Mouse (Mus musculus): Measurements from ENCODE around the gene Ankfy1.
"Not testable (repeated sequence)": the region's sequence is repeated elsewhere in the genome, so short reads cannot be mapped to it uniquely, and the experiment has no call there.

The Ankfy1 gene

GRCm38 (mm10) chr11:72718161-72718560, 28.4 kb downstream of the Ankfy1 start:
- DNase-seq (ENCODE audit: low read depth in 1 of 2, low spot score in 2 of 2): no peak

GRCm38 (mm10) chr11:72723165-72723564, 33.4 kb downstream of the Ankfy1 start:
- DNase-seq (ENCODE audit: low read depth in 1 of 2, low spot score in 2 of 2): no peak

GRCm38 (mm10) chr11:72723871-72724270, 34.1 kb downstream of the Ankfy1 start:
- no peak for DNase-seq (ENCODE audit: low read depth in 1 of 2, low spot score in 2 of 2)

- no peak for DNase-seq (ENCODE audit: low read depth in 1 of 2, low spot score in 2 of 2)
These were observed 36.2 kb downstream of the Ankfy1 start for GRCm38 (mm10) chr11:72726023-72726422.

- DNase-seq (ENCODE audit: low read depth in 1 of 2, low spot score in 2 of 2): no peak
These were observed 43.9 kb downstream of the Ankfy1 start for GRCm38 (mm10) chr11:72733736-72734135.

GRCm38 (mm10) chr11:72734840-72735518, 45.2 kb downstream of the Ankfy1 start:
- no peak for DNase-seq (ENCODE audit: low read depth in 1 of 2, low spot score in 2 of 2)

GRCm38 (mm10) chr11:72735519-72735860, 45.7 kb downstream of the Ankfy1 start:
- no peak for DNase-seq (ENCODE audit: low read depth in 1 of 2, low spot score in 2 of 2)

GRCm38 (mm10) chr11:72736320-72736719, 46.5 kb downstream of the Ankfy1 start:
- DNase-seq (ENCODE audit: low read depth in 1 of 2, low spot score in 2 of 2): no peak

GRCm38 (mm10) chr11:72737517-72737916, 47.7 kb downstream of the Ankfy1 start:
- DNase-seq (ENCODE audit: low read depth in 1 of 2, low spot score in 2 of 2): not testable (repeated sequence)

- DNase-seq (ENCODE audit: low read depth in 1 of 2, low spot score in 2 of 2): no peak
These were observed 49.2 kb downstream of the Ankfy1 start for GRCm38 (mm10) chr11:72739048-72739447.

GRCm38 (mm10) chr11:72751956-72752355, 62.1 kb downstream of the Ankfy1 start:
- no peak for DNase-seq (ENCODE audit: low read depth in 1 of 2, low spot score in 2 of 2)

- DNase-seq (ENCODE audit: low read depth in 1 of 2, low spot score in 2 of 2): no peak
These were observed 68.5 kb downstream of the Ankfy1 start for GRCm38 (mm10) chr11:72758316-72758715.

GRCm38 (mm10) chr11:72759581-72759980, 69.8 kb downstream of the Ankfy1 start:
- no peak for DNase-seq (ENCODE audit: low read depth in 1 of 2, low spot score in 2 of 2)

- no peak for DNase-seq (ENCODE audit: low read depth in 1 of 2, low spot score in 2 of 2)
These were observed 71.0 kb downstream of the Ankfy1 start for GRCm38 (mm10) chr11:72760781-72761180.

- DNase-seq (ENCODE audit: low read depth in 1 of 2, low spot score in 2 of 2): no peak
These were observed 74.5 kb downstream of the Ankfy1 start for GRCm38 (mm10) chr11:72764270-72764669.

- no peak for DNase-seq (ENCODE audit: low read depth in 1 of 2, low spot score in 2 of 2)
These were observed 77.9 kb downstream of the Ankfy1 start for GRCm38 (mm10) chr11:72767716-72768115.

- no peak for DNase-seq (ENCODE audit: low read depth in 1 of 2, low spot score in 2 of 2)
These were observed 79.3 kb downstream of the Ankfy1 start for GRCm38 (mm10) chr11:72769061-72769460.

- DNase-seq (ENCODE audit: low read depth in 1 of 2, low spot score in 2 of 2): no peak
These were observed 80.5 kb downstream of the Ankfy1 start for GRCm38 (mm10) chr11:72770324-72770723.

GRCm38 (mm10) chr11:72770816-72771215, 81.0 kb downstream of the Ankfy1 start:
- DNase-seq (ENCODE audit: low read depth in 1 of 2, low spot score in 2 of 2): no peak

- DNase-seq (ENCODE audit: low read depth in 1 of 2, low spot score in 2 of 2): no peak
These were observed 81.7 kb downstream of the Ankfy1 start for GRCm38 (mm10) chr11:72771461-72771860.

- DNase-seq (ENCODE audit: low read depth in 1 of 2, low spot score in 2 of 2): not testable (repeated sequence)
These were observed 82.8 kb downstream of the Ankfy1 start for GRCm38 (mm10) chr11:72772611-72773010.

GRCm38 (mm10) chr11:72778957-72779356, 89.2 kb downstream of the Ankfy1 start:
- DNase-seq (ENCODE audit: low read depth in 1 of 2, low spot score in 2 of 2): no peak

GRCm38 (mm10) chr11:72782103-72782502, 92.3 kb downstream of the Ankfy1 start:
- DNase-seq (ENCODE audit: low read depth in 1 of 2, low spot score in 2 of 2): peak; percentile 24 to 33
